Mouse (Mus musculus) adrenal gland, postnatal 36 days (tissue): ENCODE results near the gene Astn2. TPM values are rescaled to one million over a fixed set of nuclear protein-coding genes. Genes with fewer than 3 reads are reported as not detected.
"Not testable (repeated sequence)": the region's sequence is repeated elsewhere in the genome, so short reads cannot be mapped to it uniquely, and the experiment has no call there.

Experiments used
- DNase-seq, 2 experiments: peaks; one replicate each; pipeline ENCODE4 v3.0.0; 2021; ENCODE audit warnings: mixed read lengths in 1 of 2
- total RNA-seq, 2 experiments: library from RNA; stranded (reverse); gene quantifications; 2 replicates each; pipeline ENCODE4 v1.2.3; 2021

The Astn2 gene
- total RNA-seq, 2 experiments from 2014 or later: 1.6 to 1.7 TPM

GRCm38 (mm10) chr4:65752941-65753340, 651.5 kb downstream of the Astn2 start:
- DNase-seq: no peak

GRCm38 (mm10) chr4:65744788-65745187, 659.6 kb downstream of the Astn2 start:
- DNase-seq: no peak

GRCm38 (mm10) chr4:65744088-65744610, 660.3 kb downstream of the Astn2 start:
- no peak for DNase-seq

GRCm38 (mm10) chr4:65743160-65743691, 661.2 kb downstream of the Astn2 start:
- DNase-seq: no peak

GRCm38 (mm10) chr4:65724414-65724813, 680.0 kb downstream of the Astn2 start:
- DNase-seq: no peak

- DNase-seq: no peak
These were observed 684.8 kb downstream of the Astn2 start for GRCm38 (mm10) chr4:65719610-65720009.

GRCm38 (mm10) chr4:65717899-65718298, 686.5 kb downstream of the Astn2 start:
- DNase-seq: no peak

GRCm38 (mm10) chr4:65716086-65716485, 688.3 kb downstream of the Astn2 start:
- DNase-seq: no peak

- no peak for DNase-seq
These were observed 692.7 kb downstream of the Astn2 start for GRCm38 (mm10) chr4:65711678-65712077.

- DNase-seq: no peak
These were observed 693.8 kb downstream of the Astn2 start for GRCm38 (mm10) chr4:65710623-65711022.

GRCm38 (mm10) chr4:65701848-65702247, 702.6 kb downstream of the Astn2 start:
- no peak for DNase-seq

GRCm38 (mm10) chr4:65699743-65700361, 704.6 kb downstream of the Astn2 start:
- no peak for DNase-seq

GRCm38 (mm10) chr4:65695241-65695640, 709.2 kb downstream of the Astn2 start:
- no peak for DNase-seq

- DNase-seq: no peak
These were observed 710.4 kb downstream of the Astn2 start for GRCm38 (mm10) chr4:65694011-65694410.

GRCm38 (mm10) chr4:65687006-65687723, 717.2 kb downstream of the Astn2 start:
- DNase-seq: no peak

- DNase-seq: no peak
These were observed 718.0 kb downstream of the Astn2 start for GRCm38 (mm10) chr4:65686258-65687005.

- DNase-seq: no peak
These were observed 720.0 kb downstream of the Astn2 start for GRCm38 (mm10) chr4:65684401-65684800.

GRCm38 (mm10) chr4:65679786-65680185, 724.6 kb downstream of the Astn2 start:
- not testable (repeated sequence) for DNase-seq

GRCm38 (mm10) chr4:65678929-65679328, 725.5 kb downstream of the Astn2 start:
- DNase-seq: no peak

GRCm38 (mm10) chr4:65678495-65678894, 725.9 kb downstream of the Astn2 start:
- no peak for DNase-seq

GRCm38 (mm10) chr4:65674267-65674978, 730.0 kb downstream of the Astn2 start:
- no peak for DNase-seq

GRCm38 (mm10) chr4:65673418-65673933, 730.9 kb downstream of the Astn2 start:
- DNase-seq: no peak
